Mouse (Mus musculus) CD4-positive, CD25-positive, alpha-beta regulatory T cell, adult 2 months (primary cell): ENCODE measurements around the gene Cbfa2t2.

Experiments used
- DNase-seq: peaks from one replicate; pipeline ENCODE4 v3.0.0-alpha.2; 2012; ENCODE audit warnings: low read depth, low spot score

Cbfa2t2 gene

GRCm38 (mm10) chr2:154538310-154538709 lies 102.0 kb downstream of the Cbfa2t2 start:
- DNase-seq, result no peak

- no peak for DNase-seq
Observed at GRCm38 (mm10) chr2:154538710-154539109, 102.4 kb downstream of the Cbfa2t2 start.

- peak; percentile 38 for DNase-seq
Observed at GRCm38 (mm10) chr2:154539720-154540119, 103.4 kb downstream of the Cbfa2t2 start.

GRCm38 (mm10) chr2:154541630-154542029 lies 105.3 kb downstream of the Cbfa2t2 start:
- DNase-seq, result no peak

GRCm38 (mm10) chr2:154543567-154544347 lies 107.5 kb downstream of the Cbfa2t2 start:
- DNase-seq, result no peak

- DNase-seq, result no peak
Observed at GRCm38 (mm10) chr2:154546711-154547110, 110.4 kb downstream of the Cbfa2t2 start, which contains the start of gene 1700003F12Rik. Gene 1700003F12Rik (plus strand): TSS chr2:154547085.

- no peak for DNase-seq
Observed at GRCm38 (mm10) chr2:154548688-154549087, 112.4 kb downstream of the Cbfa2t2 start.

GRCm38 (mm10) chr2:154549127-154549885 lies 113.0 kb downstream of the Cbfa2t2 start:
- DNase-seq, result peak; percentile 61

- no peak for DNase-seq
Observed at GRCm38 (mm10) chr2:154549886-154550189, 113.6 kb downstream of the Cbfa2t2 start.

- no peak for DNase-seq
Observed at GRCm38 (mm10) chr2:154550937-154551336, 114.7 kb downstream of the Cbfa2t2 start.

GRCm38 (mm10) chr2:154551476-154551875 lies 115.2 kb downstream of the Cbfa2t2 start, which contains the start of gene Actl10:
Gene Actl10 (plus strand): TSS chr2:154551776.
- no peak for DNase-seq

GRCm38 (mm10) chr2:154551927-154552326 lies 115.6 kb downstream of the Cbfa2t2 start:
- DNase-seq, result no peak

- DNase-seq, result peak; percentile 74
Observed at GRCm38 (mm10) chr2:154552424-154552907, 116.2 kb downstream of the Cbfa2t2 start.

GRCm38 (mm10) chr2:154555235-154555634 lies 119.0 kb downstream of the Cbfa2t2 start:
- DNase-seq, result no peak

GRCm38 (mm10) chr2:154557184-154557832 lies 121.0 kb downstream of the Cbfa2t2 start:
- no peak for DNase-seq

GRCm38 (mm10) chr2:154558264-154559039 lies 122.2 kb downstream of the Cbfa2t2 start, which contains the start of gene Necab3:
Gene Necab3 (minus strand): TSS chr2:154558890.
- DNase-seq, result peak; percentile 57

- DNase-seq, result no peak
Observed at GRCm38 (mm10) chr2:154563612-154564170, 127.4 kb downstream of the Cbfa2t2 start.

- DNase-seq, result no peak
Observed at GRCm38 (mm10) chr2:154565562-154565961, 129.3 kb downstream of the Cbfa2t2 start.

GRCm38 (mm10) chr2:154566641-154567040 lies 130.4 kb downstream of the Cbfa2t2 start:
- no peak for DNase-seq

- no peak for DNase-seq
Observed at GRCm38 (mm10) chr2:154567766-154568165, 131.5 kb downstream of the Cbfa2t2 start.
